In genomic region chr2:50151879-50152278, GRCm38 (mm10) we compare ENCODE assay signal across 13 mouse cellular contexts.
"Had no signal": no experiment of that assay in that cellular context is flagged by ENCODE, and none has a peak within 500 bp of the region (broad histone marks: within the 10 kb centered on the region; RNA-seq: fewer than 3 reads in every experiment).

No protein-coding gene starts in this region.

- H3K9ac ChIP-seq: neural tube, embryonic 15.5 days; stomach, embryonic 15.5 days had no signal

- H3K9me3 ChIP-seq: neural tube, embryonic 15.5 days; stomach, embryonic 15.5 days had no signal

- H3K27me3 ChIP-seq: neural tube, embryonic 15.5 days; stomach, embryonic 15.5 days had no signal

- H3K27ac ChIP-seq: neural tube, embryonic 15.5 days; stomach, embryonic 15.5 days had no signal

- H3K4me2 ChIP-seq: neural tube, embryonic 15.5 days; stomach, embryonic 15.5 days had no signal

- H3K4me3 ChIP-seq: neural tube, embryonic 15.5 days; stomach, embryonic 15.5 days had no signal

- DNase-seq: right cerebral cortex, adult 18-20 months; right cerebral cortex, postnatal 14 days; right cerebral cortex, postnatal 25 days; right cerebral cortex, postnatal 4 days; spleen, adult 18-20 months; thymus, adult 18-20 months; thymus, adult 2 months; thymus, postnatal 14 days; thymus, postnatal 25 days; thymus, postnatal 36 days; thymus, postnatal 4 days had no signal

- H3K36me3 ChIP-seq: neural tube, embryonic 15.5 days; stomach, embryonic 15.5 days had no signal
